Mouse (Mus musculus) bone marrow, adult 2 months (tissue): ENCODE data around the gene Slc4a11.

Source experiments
- CTCF ChIP-seq: fragments of 200-500 bp; IDR thresholded peaks from 2 replicates; pipeline ENCODE4 v1.5.1; 2011; ENCODE audit warnings: low read length, control low read depth; ENCODE audit not compliant: control insufficient read depth, insufficient read depth
- POLR2A ChIP-seq: fragments of 200-500 bp; IDR thresholded peaks from 2 replicates; pipeline ENCODE4 v1.6.1; 2011; ENCODE audit warnings: low read depth, mild to moderate bottlenecking, control low read depth, low read length, borderline replicate concordance; ENCODE audit not compliant: control insufficient read depth

GRCm38 (mm10) chr2:130641351-130642025, 55.8 kb downstream of the Slc4a11 start:
- TF ChIP-seq CTCF: no peak
- no peak for TF ChIP-seq POLR2A
